Mouse (Mus musculus) embryo, embryonic 10 days (tissue): ENCODE measurements around the gene Chac2.
A peak's percentile ranks its signal among the peaks of the same experiment; 100 is the strongest.
"Not testable (repeated sequence)": the region's sequence is repeated elsewhere in the genome, so short reads cannot be mapped to it uniquely, and the experiment has no call there.

Source experiments
- DNase-seq: peaks from one replicate; pipeline ENCODE4 v3.0.0-alpha.2; 2015; ENCODE audit warnings: low spot score

Gene Chac2

GRCm38 (mm10) chr11:30985877-30986624, at the start of gene Chac2:
Gene Chac2, minus strand, starts transcription at chr11:30986350.
- DNase-seq, result peak; percentile 80

GRCm38 (mm10) chr11:31034958-31035357, 48.8 kb upstream of the Chac2 start:
- DNase-seq, result no peak

GRCm38 (mm10) chr11:31017466-31017865, 31.3 kb upstream of the Chac2 start:
- not testable (repeated sequence) for DNase-seq

GRCm38 (mm10) chr11:31009668-31010067, 23.5 kb upstream of the Chac2 start:
- DNase-seq, result not testable (repeated sequence)

GRCm38 (mm10) chr11:31001169-31001908, 15.2 kb upstream of the Chac2 start:
- no peak for DNase-seq

- no peak for DNase-seq
These were observed 13.9 kb upstream of the Chac2 start for GRCm38 (mm10) chr11:31000028-31000427.

GRCm38 (mm10) chr11:30998704-30999103, 12.6 kb upstream of the Chac2 start:
- DNase-seq, result no peak

GRCm38 (mm10) chr11:30998199-30998598, 12.0 kb upstream of the Chac2 start:
- DNase-seq, result no peak

GRCm38 (mm10) chr11:30996670-30997069, 10.5 kb upstream of the Chac2 start:
- no peak for DNase-seq

- peak; percentile 7 for DNase-seq
These were observed 471 bp upstream of the Chac2 start for GRCm38 (mm10) chr11:30986625-30987017.

GRCm38 (mm10) chr11:30985237-30985636, 913 bp downstream of the Chac2 start:
- no peak for DNase-seq

- DNase-seq, result peak; percentile 95
These were observed 31.8 kb downstream of the Chac2 start, which contains the start of gene Erlec1 for GRCm38 (mm10) chr11:30954279-30954725. Gene Erlec1, minus strand, starts transcription at chr11:30954335.

GRCm38 (mm10) chr11:30953469-30954154, 32.5 kb downstream of the Chac2 start:
- DNase-seq, result peak; percentile 63

GRCm38 (mm10) chr11:30952829-30953228, 33.3 kb downstream of the Chac2 start:
- DNase-seq, result no peak

- DNase-seq, result no peak
These were observed 42.6 kb downstream of the Chac2 start for GRCm38 (mm10) chr11:30943522-30943921.

- DNase-seq, result no peak
These were observed 57.7 kb downstream of the Chac2 start for GRCm38 (mm10) chr11:30928498-30928897.

- no peak for DNase-seq
These were observed 58.1 kb downstream of the Chac2 start for GRCm38 (mm10) chr11:30928079-30928478.
